Mouse (Mus musculus) urinary bladder, adult 18-20 months (tissue): Measurements from ENCODE around the gene Shc2.

Experiments used
- DNase-seq, 2 experiments: peaks; one replicate each; pipeline ENCODE4 v3.0.0; 2022; ENCODE audit warnings: low spot score in 2 of 2, mixed read lengths in 2 of 2

Shc2 gene

GRCm38 (mm10) chr10:79615860-79616259 is 21.9 kb downstream of the Shc2 start:
- no peak for DNase-seq

- no peak for DNase-seq
Observed at GRCm38 (mm10) chr10:79614305-79614643, 23.4 kb downstream of the Shc2 start.

DNA sequence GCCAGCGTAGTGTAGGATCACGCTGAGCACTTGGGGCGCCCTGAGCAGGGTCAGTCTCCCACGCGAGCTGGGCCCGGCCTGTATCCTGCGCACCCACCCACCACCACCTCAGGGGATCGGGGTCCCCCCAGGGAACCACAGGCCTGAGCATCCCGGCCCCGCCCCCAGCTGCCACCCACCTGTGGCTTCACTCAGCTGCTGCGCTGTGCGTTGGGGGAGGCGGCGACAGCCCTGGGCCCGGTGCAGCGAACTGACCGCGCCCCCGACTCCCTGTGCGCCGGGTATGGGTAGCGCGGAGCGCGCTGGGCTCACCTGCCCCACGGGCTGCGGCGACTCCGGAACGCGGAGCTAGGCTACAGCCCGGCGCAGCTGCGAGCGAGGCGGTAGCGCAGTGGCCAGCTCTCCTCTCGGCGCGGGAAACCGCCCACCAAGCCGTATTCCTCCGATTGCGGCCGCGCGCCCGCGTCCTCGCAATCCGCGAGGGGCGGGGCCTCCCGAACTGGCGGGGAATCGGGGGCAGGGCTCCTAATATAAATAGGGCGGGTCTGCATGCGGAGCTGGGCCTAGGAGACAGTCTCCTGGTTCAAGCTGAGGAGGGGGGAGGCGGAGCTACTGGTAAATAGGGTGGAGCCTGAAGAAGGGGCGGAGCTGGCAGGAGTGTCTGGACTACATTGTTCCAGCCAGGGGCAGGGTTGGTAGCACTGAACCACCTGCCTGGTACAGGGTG is 24.0 kb downstream of the Shc2 start, which contains the start of gene C2cd4c:
Gene C2cd4c, minus strand, starts transcription at position 448 of the 727 bp plus-strand sequence.
- peak; percentile 24 to 47 for DNase-seq

- DNase-seq, result no peak
Observed at GRCm38 (mm10) chr10:79612192-79613135, 25.3 kb downstream of the Shc2 start.

- no peak for DNase-seq
Observed at GRCm38 (mm10) chr10:79611296-79611695, 26.4 kb downstream of the Shc2 start.

DNA sequence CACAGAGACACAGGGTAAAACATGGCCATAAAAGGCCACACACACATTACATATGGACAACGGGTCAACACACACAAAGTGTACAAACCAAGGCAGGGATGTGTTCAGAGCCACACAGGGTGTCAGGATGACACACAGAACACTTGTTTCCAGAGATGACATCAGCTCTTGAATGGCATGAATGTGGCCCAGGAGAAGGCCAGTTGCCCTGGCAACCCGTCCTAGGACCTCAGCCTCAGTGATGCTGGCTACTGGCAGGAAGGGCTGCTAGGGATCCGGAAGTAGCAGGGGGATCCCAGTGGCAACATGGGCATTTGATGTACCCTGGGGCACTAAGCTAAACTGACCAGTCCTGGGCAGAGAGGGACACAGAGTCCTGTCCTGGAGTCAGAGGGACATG is 28.4 kb downstream of the Shc2 start:
- DNase-seq, result no peak

DNA sequence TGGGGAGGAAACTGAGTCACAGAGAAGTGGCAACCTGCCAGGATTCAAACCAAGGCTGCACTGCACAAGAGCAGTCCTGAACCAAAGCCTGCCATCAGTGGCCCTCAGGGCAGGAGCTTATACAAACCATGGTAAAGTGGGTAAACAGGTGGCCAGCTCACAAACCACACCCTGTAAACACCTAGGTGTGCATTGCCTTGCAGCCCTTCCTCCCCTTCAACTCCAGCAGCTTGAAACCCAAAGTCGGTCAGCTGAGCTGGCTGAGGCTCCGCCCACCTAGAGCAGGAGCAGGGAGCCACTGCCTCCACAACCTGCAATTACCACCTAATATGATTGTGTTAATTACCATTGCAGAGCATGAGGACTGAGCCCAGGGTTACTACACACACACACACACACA is 29.8 kb downstream of the Shc2 start:
- DNase-seq, result no peak

- no peak for DNase-seq
Observed at GRCm38 (mm10) chr10:79606537-79606936, 31.2 kb downstream of the Shc2 start.

DNA sequence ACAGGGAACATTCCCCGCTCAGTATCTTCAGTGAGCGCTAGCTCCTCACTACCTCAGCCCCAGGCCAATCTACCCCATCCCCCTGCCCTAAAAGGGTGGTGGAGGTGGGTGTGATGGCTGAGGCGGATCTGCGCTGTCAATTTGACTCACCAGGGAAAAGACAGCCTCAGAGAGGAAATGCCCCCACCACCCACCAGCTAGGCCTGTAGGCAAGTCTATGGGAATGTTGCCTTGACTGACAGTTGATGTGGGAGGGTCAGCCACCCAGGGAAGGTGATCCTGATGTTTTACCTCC is 39.8 kb downstream of the Shc2 start:
- no peak for DNase-seq

- DNase-seq, result no peak
Observed at GRCm38 (mm10) chr10:79597051-79597935, 40.4 kb downstream of the Shc2 start.

DNA sequence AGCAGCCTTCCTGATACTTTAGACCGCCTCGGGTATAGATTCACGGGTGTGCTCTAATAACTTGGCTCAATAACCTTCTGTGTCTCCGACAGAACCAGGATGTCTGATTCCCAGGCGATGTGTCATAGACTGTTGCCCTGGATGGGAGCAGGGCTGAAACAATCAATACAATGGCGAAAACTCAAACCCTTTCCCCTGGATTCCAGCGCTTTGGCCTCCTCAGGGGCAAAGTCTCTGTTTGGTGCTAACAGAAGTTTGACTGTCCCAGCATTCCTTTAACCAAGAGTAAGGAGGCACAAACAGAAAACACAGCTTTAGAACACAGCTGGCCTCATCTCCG is 42.2 kb downstream of the Shc2 start:
- DNase-seq, result no peak

DNA sequence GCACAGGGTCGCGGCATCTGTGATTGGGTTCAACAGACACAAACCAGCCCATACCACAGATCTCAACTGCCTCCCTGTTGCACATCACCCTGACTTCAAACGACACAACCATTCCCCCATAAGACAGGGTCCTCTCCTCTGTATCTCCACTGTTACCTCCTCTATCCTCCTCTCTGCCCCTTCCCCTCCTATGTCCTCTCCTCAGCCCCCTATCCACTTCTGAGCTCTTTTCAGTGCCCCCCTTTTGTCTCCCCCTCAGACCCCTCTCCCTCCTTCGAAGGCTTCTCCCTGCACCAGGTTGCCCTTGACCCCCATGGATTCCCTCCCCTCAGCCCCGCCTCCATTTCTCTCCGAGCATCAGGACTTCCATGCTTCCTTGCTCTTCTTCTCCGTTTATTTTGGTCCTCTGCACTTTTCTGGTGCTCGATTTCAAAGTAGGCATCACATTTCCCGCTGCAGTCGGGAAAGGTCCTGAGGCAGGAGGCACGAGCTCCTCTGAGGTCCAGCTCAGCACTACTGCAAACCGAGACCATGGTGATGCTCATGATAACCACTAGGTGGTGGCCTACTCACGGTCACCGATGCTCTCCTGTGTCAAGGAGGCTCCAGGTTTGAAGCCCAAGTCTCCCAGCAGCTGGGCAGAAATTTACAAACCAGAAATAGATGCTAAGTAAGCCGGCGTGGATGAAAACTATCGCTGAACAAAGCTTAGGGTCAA is 42.7 kb downstream of the Shc2 start:
- peak in 1 of 2 experiments; percentile 36 for DNase-seq

- no peak for DNase-seq
Observed at GRCm38 (mm10) chr10:79594111-79594510, 43.6 kb downstream of the Shc2 start.

GRCm38 (mm10) chr10:79590702-79591101 is 47.0 kb downstream of the Shc2 start:
- DNase-seq, result no peak

GRCm38 (mm10) chr10:79587752-79588126 is 50.0 kb downstream of the Shc2 start:
- no peak for DNase-seq

GRCm38 (mm10) chr10:79587061-79587751 is 50.5 kb downstream of the Shc2 start, which contains the start of gene Theg:
Gene Theg (minus strand): TSS chr10:79587331.
- DNase-seq, result no peak

DNA sequence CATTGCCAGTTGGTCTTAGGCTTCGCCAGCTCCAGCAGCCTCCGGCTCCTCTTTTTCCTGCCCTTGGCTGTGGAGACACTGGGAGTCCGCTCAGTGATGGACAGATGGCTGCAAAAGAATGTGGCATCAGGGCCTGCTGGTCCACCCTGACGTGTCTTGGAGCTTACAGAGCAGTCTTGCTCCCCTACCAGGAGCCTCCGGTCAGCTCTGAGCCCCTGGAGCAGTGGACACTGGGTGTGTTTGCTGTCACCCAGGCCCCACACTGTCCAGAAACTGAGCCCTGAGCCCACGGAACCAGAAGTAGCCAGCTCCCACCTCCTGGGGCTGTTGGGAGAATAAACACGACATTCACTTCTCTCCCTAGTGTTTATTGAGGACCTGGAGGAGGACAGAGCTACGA is 51.5 kb downstream of the Shc2 start:
- no peak for DNase-seq

GRCm38 (mm10) chr10:79585723-79586122 is 52.0 kb downstream of the Shc2 start:
- no peak for DNase-seq

- no peak for DNase-seq
Observed at GRCm38 (mm10) chr10:79585136-79585535, 52.6 kb downstream of the Shc2 start.

GRCm38 (mm10) chr10:79584426-79584825 is 53.3 kb downstream of the Shc2 start:
- no peak for DNase-seq

- DNase-seq, result no peak
Observed at GRCm38 (mm10) chr10:79584021-79584420, 53.7 kb downstream of the Shc2 start.
